Mouse (Mus musculus) neural tube, embryonic 12.5 days (tissue): ENCODE results near the gene Nme3. TPM values are rescaled to one million over a fixed set of nuclear protein-coding genes. Genes with fewer than 3 reads are reported as not detected.

ENCODE experiments used
- ATAC-seq: fragments of 200-750 bp; cut with Nextera tagmentation; 2 replicates; pipeline ENCODE4 v1.8.0; 2017; ENCODE audit warnings: low read depth, mild to moderate bottlenecking, moderate TSS enrichment, moderate library complexity; ENCODE audit not compliant: low FRiP score
- H3K27ac ChIP-seq: fragments of 300-500 bp; sonication (generic); 2 replicates; pipeline ENCODE4 v1.5.1; 2016
- H3K27me3 ChIP-seq: fragments of 300-500 bp; sonication (generic); replicated peaks from 2 replicates; pipeline ENCODE4 v1.6.1; 2016; ENCODE audit warnings: mild to moderate bottlenecking
- H3K36me3 ChIP-seq: fragments of 300-500 bp; sonication (generic); 2 replicates; pipeline ENCODE4 v1.6.1; 2016; ENCODE audit warnings: mild to moderate bottlenecking
- H3K4me1 ChIP-seq: fragments of 300-500 bp; sonication (generic); 2 replicates; pipeline ENCODE4 v1.6.1; 2016
- H3K4me2 ChIP-seq: fragments of 300-500 bp; sonication (generic); replicated peaks from 2 replicates; pipeline ENCODE4 v1.6.1; 2016; ENCODE audit warnings: mild to moderate bottlenecking
- H3K4me3 ChIP-seq: fragments of 300-500 bp; sonication (generic); 2 replicates; pipeline ENCODE4 v1.5.1; 2016
- H3K9ac ChIP-seq: fragments of 300-500 bp; sonication (generic); 2 replicates; pipeline ENCODE4 v1.6.1; 2016; ENCODE audit warnings: mild to moderate bottlenecking
- H3K9me3 ChIP-seq: fragments of 300-500 bp; sonication (generic); 2 replicates; pipeline ENCODE4 v1.6.1; 2016; ENCODE audit warnings: mild to moderate bottlenecking
- WGBS: fragments of 180-500 bp; shearing (Covaris S2); methylation state at CpG from one replicate; pipeline ENCODE4 v1.1.7; 2016; 5-methylcytosine and 5-hydroxymethylcytosine counted together
- polyA plus RNA-seq: library from polyadenylated mRNA; unstranded; fragments of >200 nt; fragmentation: Nextera tagmentation; extraction: Ambion mirVana; gene quantifications from 2 replicates; pipeline ENCODE4 v1.2.1, GENCODE M21; 2016

Gene Nme3
- polyA plus RNA-seq, 1 experiment from 2014 or later = 49.7 TPM

DNA sequence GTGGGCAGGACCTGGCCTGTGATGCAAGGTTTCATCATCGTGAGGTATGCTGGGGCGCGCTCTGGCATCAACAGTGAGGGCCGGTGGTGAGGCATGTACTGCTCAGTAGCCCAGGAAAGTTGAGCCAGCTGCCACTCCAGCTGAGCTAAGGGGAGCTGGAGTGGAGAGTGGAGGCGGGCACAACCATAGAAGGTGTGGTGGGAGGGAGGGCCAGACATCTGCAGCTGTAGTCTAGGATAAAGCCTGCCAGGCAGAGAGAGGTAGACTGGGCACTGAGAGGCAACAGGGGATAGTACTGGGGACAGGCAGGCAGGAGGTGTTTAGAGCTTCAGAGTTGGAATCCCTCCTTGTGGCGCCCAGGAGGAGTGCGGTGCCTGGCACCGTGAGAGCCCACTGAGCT is 36.2 kb upstream of the Nme3 start:
- no peak overlapping the region for H3K9ac ChIP-seq
- no peak overlapping the region for H3K4me2 ChIP-seq
- no peaks in the 10 kb centered on the region for H3K4me1 ChIP-seq
- H3K27me3 ChIP-seq = no peaks in the 10 kb centered on the region
- WGBS = 96% methylated on average over 8 of the region's 8 CpGs
- H3K27ac ChIP-seq = no peak overlapping the region
- ATAC-seq = no peak
- peaks cover 49% of the 10 kb centered on the region for H3K36me3 ChIP-seq
- H3K9me3 ChIP-seq = no peaks in the 10 kb centered on the region
- H3K4me3 ChIP-seq = no peak overlapping the region

DNA sequence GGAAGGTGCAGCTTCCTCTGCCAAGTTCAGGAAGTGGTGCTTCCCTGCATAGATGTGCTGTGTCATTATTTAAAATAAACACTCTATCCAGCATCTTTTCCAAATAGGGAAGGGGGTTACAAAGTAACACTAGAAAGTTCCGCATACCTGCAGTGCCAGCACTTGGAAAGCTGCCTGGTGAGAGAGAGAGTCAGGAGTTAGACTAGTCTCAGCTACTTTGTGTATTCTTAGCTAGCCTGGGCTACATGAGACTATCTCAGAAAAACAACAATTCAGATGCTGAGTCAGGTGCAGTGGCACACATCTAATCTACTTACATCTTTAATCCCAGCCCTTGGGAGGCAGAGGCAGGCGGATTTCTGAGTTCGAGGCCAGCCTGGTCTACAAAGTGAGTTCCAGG is 34.5 kb upstream of the Nme3 start:
- 92% methylated on average over 3 of the region's 3 CpGs for WGBS
- H3K4me1 ChIP-seq = no peaks in the 10 kb centered on the region
- H3K27me3 ChIP-seq = no peaks in the 10 kb centered on the region
- no peaks in the 10 kb centered on the region for H3K9me3 ChIP-seq
- no peak overlapping the region for H3K4me3 ChIP-seq
- no peak overlapping the region for H3K4me2 ChIP-seq
- H3K9ac ChIP-seq = no peak overlapping the region
- ATAC-seq = no peak
- peaks cover 44% of the 10 kb centered on the region for H3K36me3 ChIP-seq
- no peak overlapping the region for H3K27ac ChIP-seq

DNA sequence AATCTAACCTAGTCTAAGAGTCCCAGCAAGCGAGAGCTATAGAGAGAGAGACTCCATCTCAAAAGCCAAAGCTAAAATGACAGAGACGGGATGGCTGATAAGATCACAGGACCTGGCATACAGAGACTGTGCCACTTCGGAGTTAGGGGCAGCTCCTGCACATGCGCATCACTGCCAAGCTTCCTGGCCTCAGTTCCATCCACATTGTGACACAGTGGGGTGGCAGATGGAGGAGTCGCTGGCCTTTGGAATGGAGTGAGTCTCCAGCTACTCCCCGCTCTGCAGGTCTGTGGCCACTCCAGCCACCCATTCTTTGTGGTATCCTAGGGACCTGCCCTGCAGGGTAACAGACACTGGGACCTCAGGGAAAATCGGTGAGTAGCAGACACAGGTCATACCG is 30.5 kb upstream of the Nme3 start, which contains the start of gene Igfals:
Igfals (plus strand) TSS at position 222 of the 400 bp plus-strand sequence.
- WGBS = 88% methylated on average over 8 of the region's 8 CpGs

DNA sequence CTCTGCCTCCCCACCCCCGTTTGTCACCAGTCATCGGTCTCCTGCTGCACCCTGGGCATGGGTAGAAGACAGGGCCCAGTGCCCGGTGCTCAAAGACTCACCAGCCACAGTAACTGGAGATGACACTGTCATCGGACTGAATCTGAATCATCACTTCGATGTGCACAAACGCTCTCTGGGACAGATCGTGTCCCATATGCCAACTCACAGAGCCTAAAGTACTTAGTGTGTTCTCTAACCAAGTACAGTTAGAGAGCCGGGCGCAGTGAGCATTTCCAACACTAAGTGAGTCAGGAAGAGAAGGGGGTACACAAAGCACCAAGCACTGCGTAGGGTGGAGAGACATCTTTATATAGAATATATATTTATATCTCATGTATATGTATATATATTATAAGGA is 28.4 kb upstream of the Nme3 start:
- no peaks in the 10 kb centered on the region for H3K4me1 ChIP-seq
- 96% methylated on average over 10 of the region's 10 CpGs for WGBS

More for the DNA sequence above, 30.5 kb upstream of the Nme3 start, which contains the start of gene Igfals:
- no peaks in the 10 kb centered on the region for H3K4me1 ChIP-seq
- H3K9me3 ChIP-seq = no peaks in the 10 kb centered on the region
- H3K36me3 ChIP-seq = peaks cover 25% of the 10 kb centered on the region
- no peaks in the 10 kb centered on the region for H3K27me3 ChIP-seq
- no peak within 1 kb of the TSS for H3K9ac ChIP-seq
- no peak within 1 kb of the TSS for H3K27ac ChIP-seq
- no peak for ATAC-seq
- H3K4me3 ChIP-seq = no peak within 1 kb of the TSS
- no peak within 1 kb of the TSS for H3K4me2 ChIP-seq

DNA sequence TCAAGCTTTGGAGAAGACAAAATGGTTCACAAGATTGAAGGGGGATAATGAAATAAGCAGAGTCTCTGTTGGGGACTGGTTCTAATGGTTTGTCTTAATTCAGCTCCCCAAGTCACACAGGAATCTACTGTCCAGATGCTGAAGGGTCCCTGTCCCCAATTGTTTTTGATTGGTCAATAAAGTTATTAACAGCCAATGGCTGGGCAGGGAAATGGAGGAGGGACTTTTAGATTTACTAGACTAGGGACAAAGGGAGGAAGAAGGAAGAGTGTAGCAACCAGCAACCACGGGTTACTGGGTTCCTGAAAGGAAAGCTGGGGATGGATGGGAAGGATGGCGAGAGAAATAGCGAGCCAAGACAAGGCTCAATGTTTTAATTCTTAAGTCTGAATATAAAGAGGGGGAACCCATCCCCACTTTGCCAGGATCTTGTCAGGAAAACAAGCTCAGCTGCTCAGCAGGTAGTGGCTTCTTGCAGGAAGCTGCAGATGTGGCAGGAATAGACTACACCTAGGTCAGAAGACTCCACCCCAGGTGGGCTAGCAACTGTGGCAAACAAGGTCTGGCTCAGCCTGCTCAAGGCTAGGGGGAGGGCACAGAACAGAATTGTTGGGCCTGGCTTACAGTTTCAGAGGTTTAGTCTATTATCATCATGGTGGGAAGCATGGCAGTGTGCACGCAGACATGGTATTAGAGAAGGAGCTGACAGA is 22.4 kb upstream of the Nme3 start:
- Histone ChIP-seq H3K9ac (no peak overlapping the region), H3K36me3 (no peaks in the 10 kb centered on the region), H3K4me1 (no peaks in the 10 kb centered on the region), H3K9me3 (no peaks in the 10 kb centered on the region), H3K4me3 (no peak overlapping the region), H3K27me3 (no peaks in the 10 kb centered on the region), H3K4me2 (no peak overlapping the region), H3K27ac (no peak overlapping the region)
- 40% methylated on average over 4 of the region's 4 CpGs for WGBS
- no peak for ATAC-seq

More for the DNA sequence above, 28.4 kb upstream of the Nme3 start:
- Histone ChIP-seq H3K27me3 (no peaks in the 10 kb centered on the region), H3K27ac (no peak overlapping the region), H3K9me3 (no peaks in the 10 kb centered on the region), H3K4me2 (no peak overlapping the region), H3K9ac (no peak overlapping the region), H3K36me3 (peaks cover 12% of the 10 kb centered on the region; the same call in 1 of the 2 replicates), H3K4me3 (no peak overlapping the region)
- no peak for ATAC-seq

DNA sequence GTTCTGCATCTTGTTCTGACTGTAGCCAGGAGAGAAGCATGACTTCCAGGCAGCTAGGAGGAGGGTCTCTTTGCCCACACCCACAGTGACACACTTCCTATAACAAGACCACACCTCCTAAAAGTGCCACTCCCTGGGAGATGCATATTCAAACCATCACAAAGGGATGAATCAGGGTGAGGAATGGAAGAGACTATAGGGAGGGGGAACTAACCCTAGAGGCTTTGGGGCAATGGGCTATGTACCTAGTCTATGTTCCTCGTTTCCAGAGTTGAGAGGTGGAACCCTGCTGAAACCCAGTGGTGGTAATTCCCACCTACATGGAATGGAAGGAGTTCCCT is 21.9 kb upstream of the Nme3 start:
- H3K4me1 ChIP-seq = no peaks in the 10 kb centered on the region
- H3K9ac ChIP-seq = no peak overlapping the region
- H3K9me3 ChIP-seq = no peaks in the 10 kb centered on the region
- no peak overlapping the region for H3K4me3 ChIP-seq
- no peaks in the 10 kb centered on the region for H3K36me3 ChIP-seq
- H3K27me3 ChIP-seq = no peaks in the 10 kb centered on the region
- H3K27ac ChIP-seq = no peak overlapping the region
- no peak for ATAC-seq
- 75% methylated on average over 1 of the region's 1 CpGs for WGBS
- H3K4me2 ChIP-seq = no peak overlapping the region

DNA sequence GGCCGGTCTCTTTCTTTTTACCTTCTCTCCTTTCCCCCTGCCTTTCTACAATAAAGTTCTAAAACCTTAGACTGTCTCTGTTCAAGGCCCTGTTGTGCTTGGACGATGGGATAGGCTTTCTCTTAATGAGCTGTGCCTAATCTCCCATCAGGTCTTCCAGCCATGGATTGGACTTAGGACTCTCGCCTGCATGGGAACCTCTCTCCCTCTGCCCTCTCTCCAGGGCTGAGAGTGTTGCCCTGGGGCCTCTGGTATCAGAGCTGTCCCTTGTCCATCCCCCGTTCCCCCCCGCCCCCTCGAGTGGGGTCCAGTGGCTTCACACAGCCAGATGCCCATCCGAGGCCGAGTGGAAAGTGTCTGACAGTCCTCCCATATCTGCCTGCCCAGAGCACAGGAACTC is 21.3 kb upstream of the Nme3 start:
- Histone ChIP-seq H3K4me3 (no peak overlapping the region), H3K4me2 (no peak overlapping the region), H3K9ac (no peak overlapping the region), H3K9me3 (no peaks in the 10 kb centered on the region), H3K36me3 (no peaks in the 10 kb centered on the region), H3K27ac (no peak overlapping the region), H3K4me1 (no peaks in the 10 kb centered on the region), H3K27me3 (no peaks in the 10 kb centered on the region)
- WGBS = 86% methylated on average over 8 of the region's 8 CpGs
- ATAC-seq = no peak

DNA sequence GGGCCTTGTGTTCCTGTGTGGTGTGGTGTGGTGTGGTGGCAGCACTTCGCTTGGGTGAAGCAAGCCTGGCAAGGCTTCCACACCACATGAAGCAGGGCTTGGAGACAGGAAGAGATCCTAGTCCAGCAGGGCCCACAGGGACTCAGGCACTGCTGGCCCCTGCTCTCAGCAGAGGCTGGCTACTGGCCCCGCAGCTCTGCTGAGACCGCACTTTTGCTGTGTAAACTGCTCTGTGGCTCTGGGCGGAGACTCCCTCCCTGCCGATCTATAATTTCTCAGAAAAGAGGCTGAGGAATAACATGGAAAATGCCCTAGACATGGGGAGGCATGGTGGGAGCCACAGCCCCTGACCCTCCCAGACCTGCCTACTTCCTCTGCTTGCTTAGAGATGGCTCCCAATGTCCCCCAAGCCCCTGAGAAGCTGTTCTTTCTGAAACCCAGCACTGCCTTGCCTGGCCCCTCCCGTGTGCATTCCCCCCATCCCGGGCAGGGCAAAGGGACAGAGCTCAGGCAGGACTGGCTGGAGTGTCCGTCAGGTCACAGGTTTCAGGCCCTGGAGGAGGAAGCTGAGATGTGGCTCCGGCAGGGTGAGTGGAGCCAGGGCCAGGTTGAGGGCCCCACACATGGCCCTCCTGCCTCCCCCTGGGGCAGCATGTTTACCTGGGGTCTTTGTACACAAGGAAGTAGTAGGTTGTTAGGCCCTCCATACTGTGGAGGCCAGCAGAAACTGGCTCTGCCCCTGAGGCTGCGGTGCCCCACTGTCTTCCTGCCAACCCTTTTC is 18.8 kb upstream of the Nme3 start:
- ATAC-seq = no peak
- no peak overlapping the region for H3K27ac ChIP-seq
- WGBS = 68% methylated on average over 10 of the region's 10 CpGs

DNA sequence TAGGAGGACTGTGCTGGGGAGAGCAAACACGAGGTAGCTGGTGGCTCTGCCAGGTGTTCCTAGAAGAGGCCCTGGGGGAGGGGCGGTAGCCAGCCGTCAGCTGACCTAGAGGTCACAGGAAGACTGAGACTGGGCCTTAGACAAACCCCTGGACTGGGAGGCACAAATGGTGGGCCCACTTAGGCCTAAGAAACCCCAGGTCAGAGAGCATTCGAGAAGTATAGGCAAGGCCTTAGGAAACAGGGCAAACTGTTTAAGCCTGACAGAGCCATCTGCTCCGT is 18.2 kb upstream of the Nme3 start:
- Histone ChIP-seq H3K27ac (no peak overlapping the region), H3K4me1 (no peaks in the 10 kb centered on the region), H3K4me2 (no peak overlapping the region), H3K36me3 (peaks cover 7% of the 10 kb centered on the region), H3K4me3 (no peak overlapping the region), H3K27me3 (no peaks in the 10 kb centered on the region), H3K9me3 (no peaks in the 10 kb centered on the region), H3K9ac (no peak overlapping the region)
- no peak for ATAC-seq
- 40% methylated on average over 5 of the region's 5 CpGs for WGBS

More for the DNA sequence above, 18.8 kb upstream of the Nme3 start:
- no peak overlapping the region for H3K4me2 ChIP-seq
- no peak overlapping the region for H3K9ac ChIP-seq
- H3K27me3 ChIP-seq = no peaks in the 10 kb centered on the region
- H3K4me1 ChIP-seq = no peaks in the 10 kb centered on the region
- H3K9me3 ChIP-seq = no peaks in the 10 kb centered on the region
- H3K4me3 ChIP-seq = no peak overlapping the region
- H3K36me3 ChIP-seq = peaks cover 2% of the 10 kb centered on the region

DNA sequence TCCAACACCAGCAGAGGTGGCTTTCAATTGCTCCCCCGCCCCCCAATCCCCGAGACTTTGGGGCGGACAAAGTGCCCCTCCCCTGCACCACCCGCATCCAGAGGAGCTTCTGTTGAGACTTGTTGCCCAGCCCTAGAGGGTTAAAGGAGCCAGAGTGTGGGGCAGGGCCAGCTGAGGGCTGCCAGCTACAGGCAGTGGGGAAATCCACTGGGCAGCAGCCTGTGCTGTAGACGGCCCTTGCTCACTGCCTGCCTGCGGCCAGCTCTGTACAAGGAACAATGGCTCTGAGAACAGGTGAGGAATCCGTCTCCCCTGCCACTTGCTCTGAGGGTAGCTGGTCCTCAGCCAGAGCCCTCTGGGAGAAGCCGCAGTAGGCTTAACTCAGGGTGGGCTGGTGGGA is 17.8 kb upstream of the Nme3 start:
- Histone ChIP-seq H3K4me2 (no peak overlapping the region), H3K9me3 (no peaks in the 10 kb centered on the region), H3K27ac (no peak overlapping the region), H3K4me1 (no peaks in the 10 kb centered on the region), H3K36me3 (peaks cover 12% of the 10 kb centered on the region), H3K4me3 (no peak overlapping the region), H3K27me3 (no peaks in the 10 kb centered on the region), H3K9ac (no peak overlapping the region)
- no peak for ATAC-seq
- 75% methylated on average over 8 of the region's 8 CpGs for WGBS

DNA sequence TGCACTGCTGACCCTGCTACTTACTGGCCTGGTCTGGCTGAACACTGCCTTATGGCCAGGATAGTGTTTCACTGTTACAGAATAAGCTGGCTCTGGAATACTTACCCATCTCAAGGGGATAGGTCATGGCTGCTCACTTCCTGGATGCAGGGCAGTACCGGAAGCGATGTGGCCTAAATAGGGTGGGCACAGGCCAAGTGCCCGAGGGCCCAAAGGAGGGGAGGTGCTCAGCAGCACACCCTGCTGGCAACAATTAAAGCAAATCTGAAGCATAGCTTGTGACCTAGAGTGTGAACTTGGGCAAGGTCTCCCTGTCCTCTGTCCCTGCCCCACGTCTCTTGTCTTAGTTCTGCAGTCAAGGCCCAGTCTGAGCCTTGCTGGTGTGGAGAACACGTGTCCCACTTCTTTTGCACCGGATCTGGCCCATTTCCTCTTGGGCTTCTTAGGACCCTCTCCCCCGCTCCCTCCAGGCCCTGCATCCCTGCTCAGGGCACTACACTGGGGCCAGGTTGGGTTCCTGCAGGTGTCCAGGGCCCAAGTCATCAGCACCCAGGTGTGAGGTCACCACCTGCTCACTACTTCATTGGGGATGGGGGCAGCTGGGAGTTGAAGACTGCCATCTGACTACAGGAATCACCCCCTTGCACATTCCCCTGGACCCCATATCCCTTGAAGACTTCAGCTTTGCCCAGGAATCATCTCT is 14.4 kb upstream of the Nme3 start:
- Histone ChIP-seq H3K9ac (no peak overlapping the region), H3K36me3 (peaks cover 21% of the 10 kb centered on the region), H3K4me2 (no peak overlapping the region), H3K27me3 (no peaks in the 10 kb centered on the region), H3K4me3 (no peak overlapping the region), H3K27ac (no peak overlapping the region), H3K4me1 (peaks cover 11% of the 10 kb centered on the region), H3K9me3 (no peaks in the 10 kb centered on the region)
- 47% methylated on average over 7 of the region's 7 CpGs for WGBS
- no peak for ATAC-seq

DNA sequence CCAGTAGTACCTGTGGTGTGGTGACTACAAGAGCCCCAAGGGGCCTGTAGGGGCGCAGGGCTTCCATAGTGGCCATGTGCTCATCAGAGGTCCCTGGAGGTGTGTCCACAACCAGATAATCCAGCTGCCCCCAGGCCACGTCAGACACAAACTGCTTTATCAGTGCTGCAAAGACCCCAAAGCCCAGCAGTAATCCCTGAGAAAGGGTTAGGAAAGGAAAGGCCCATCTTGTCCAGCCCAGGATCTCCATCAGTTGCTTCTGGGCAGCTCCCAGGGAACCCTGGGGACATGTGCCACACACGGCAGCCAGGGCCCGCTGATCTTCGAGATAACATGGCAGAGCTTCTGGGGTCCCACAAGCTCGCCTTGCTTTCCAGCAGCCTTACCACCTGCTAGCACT is 11.9 kb upstream of the Nme3 start:
- Histone ChIP-seq H3K4me2 (no peak overlapping the region), H3K4me1 (peaks cover 22% of the 10 kb centered on the region), H3K4me3 (no peak overlapping the region), H3K27ac (no peak overlapping the region), H3K27me3 (no peaks in the 10 kb centered on the region), H3K9ac (no peak overlapping the region), H3K36me3 (peaks cover 26% of the 10 kb centered on the region), H3K9me3 (no peaks in the 10 kb centered on the region)
- WGBS = 92% methylated on average over 6 of the region's 6 CpGs
- no peak for ATAC-seq
